Mouse (Mus musculus) ES-Bruce4 (cell line): ENCODE data around the gene Rab30.

Experiments
- EP300 ChIP-seq: IDR thresholded peaks from 2 replicates; pipeline ENCODE4 v1.6.1; 2011; ENCODE audit warnings: low read depth, low read length; ENCODE audit not compliant: insufficient read depth
- POLR2A ChIP-seq: IDR thresholded peaks from one replicate; pipeline ENCODE4 v1.8.1; 2011; ENCODE audit warnings: low read length; ENCODE audit not compliant: insufficient read depth

DNA sequence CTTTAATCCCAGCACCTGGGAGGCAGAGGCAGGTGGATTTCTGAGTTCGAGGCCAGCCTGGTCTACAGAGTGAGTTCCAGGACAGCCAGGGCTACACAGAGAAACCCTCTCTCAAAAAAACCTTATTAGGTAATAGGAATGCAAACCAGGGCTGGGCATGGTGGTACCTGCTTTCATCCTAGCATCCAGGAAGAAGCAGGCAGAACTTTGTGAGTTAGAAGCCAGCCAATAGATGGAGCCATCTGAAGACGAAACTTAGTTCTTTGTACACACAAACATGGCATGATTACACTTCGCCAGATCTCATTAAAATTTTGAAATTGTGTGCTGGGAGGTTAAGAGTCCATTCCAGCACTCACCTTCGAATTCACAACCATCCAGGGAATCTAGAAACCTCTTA lies 10.9 kb upstream of the Rab30 start:
- TF ChIP-seq EP300 (no peak), POLR2A (no peak)
